Mouse (Mus musculus) right cerebral cortex, postnatal 4 days (tissue): ENCODE data around the gene Homez.
A peak's percentile ranks its signal among the peaks of the same experiment; 100 is the strongest.

Experiments used
- DNase-seq: peaks from one replicate; pipeline ENCODE4 v3.0.0-alpha.2; 2022

Gene Homez

GRCm38 (mm10) chr14:54866936-54867335 lies 3.8 kb downstream of the Homez start:
- DNase-seq = peak; percentile 37

GRCm38 (mm10) chr14:54866268-54866667 lies 4.5 kb downstream of the Homez start:
- no peak for DNase-seq

DNA sequence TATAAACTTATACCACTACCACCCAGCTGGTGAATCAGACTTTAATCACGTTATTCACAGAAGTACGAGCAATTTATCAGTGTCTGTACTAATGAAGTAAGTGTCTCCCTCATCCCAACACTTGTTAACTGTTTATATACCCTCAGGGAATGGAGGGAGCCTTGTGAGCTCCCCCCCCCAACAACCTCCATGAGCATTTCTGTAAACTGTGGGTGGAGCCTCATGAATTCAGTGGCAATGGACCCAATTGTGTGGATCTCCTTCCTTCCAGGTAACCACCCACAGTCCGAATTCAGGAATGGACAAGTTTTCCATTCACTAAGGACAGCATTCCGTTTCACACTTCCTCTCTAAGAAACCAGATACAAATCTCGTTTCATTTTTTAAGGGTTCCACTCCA lies 5.1 kb downstream of the Homez start:
- DNase-seq = no peak

GRCm38 (mm10) chr14:54864313-54865036 lies 6.3 kb downstream of the Homez start:
- DNase-seq = no peak

DNA sequence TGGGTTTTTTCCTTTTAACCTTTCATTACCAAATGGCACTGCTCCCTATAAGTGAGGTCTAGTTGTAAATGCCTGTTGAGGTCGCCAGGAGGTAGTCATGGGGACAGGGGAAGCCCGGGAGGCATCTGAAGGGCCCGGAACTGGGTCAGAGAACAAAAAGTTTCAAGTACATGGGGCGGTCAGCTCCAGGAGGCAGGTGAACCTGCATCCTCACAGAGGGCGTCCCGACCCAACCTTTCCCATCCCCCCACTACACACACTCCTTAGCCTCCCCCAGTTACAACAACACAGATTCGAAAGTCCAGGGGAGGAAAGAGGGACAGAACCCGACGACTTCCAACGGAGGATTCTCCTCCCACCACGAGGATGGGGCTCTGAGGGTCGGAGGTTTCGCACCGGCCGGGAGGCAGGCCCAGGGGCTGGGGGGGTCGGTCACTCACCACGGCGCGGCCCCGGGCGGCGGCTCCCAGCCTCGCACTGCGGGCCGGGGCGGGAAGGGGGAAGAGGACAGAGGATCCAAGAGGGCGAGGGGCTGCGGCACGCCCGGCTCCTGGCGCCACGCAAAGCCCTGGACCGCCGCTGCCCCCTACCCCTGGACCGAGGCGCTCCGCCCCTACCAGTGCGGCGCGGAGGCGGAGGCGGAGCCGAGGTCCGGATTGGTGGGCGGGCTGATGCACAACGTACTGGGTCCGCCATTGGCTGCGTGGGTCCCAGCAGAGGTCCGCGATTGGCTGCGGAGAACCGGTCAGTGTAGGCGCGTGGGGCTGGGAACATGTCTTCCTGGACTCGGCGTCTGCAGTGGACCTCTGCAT lies 7.1 kb downstream of the Homez start:
- DNase-seq = peak; percentile 87

DNA sequence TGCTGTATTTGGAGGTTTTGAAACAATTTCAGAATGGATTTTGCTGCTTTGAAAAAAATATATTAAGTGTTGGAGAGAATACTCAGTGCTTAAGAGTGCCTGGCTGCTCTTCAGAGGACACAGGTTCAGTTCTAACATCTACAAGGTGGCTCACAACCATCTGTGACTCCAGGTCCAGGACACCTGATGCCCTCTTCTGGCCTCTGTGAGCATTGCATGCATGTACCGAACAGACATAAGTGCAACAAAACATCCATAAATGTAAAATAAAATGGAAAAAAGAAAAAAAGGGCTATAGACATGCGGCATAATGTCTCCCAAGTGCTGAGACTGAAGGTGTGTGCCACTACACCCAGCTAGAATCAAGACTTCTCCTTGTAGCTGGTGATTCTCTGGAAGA lies 10.2 kb downstream of the Homez start:
- peak; percentile 70 for DNase-seq

GRCm38 (mm10) chr14:54857891-54858290 lies 12.9 kb downstream of the Homez start:
- no peak for DNase-seq

DNA sequence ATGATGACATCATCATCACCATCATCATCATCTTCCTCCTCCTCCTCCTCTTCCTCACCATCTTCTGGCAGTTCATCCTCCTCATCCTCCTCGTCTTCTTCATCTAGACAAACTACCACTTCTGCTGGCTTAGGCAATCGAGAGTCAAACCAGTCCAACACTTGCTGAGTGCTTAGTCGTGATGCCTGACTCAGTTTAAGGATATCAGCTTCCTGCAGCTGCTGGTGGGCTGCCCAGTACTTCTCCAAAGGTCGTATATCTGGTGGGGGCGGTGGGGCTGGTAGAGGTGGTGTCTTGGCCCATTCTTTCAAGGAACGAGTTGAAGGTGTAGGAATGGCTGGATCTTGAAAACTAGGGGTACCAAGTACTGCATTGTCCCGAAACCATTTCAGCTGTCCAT lies 14.1 kb downstream of the Homez start:
- no peak for DNase-seq

GRCm38 (mm10) chr14:54855726-54856125 lies 15.0 kb downstream of the Homez start:
- DNase-seq = no peak

DNA sequence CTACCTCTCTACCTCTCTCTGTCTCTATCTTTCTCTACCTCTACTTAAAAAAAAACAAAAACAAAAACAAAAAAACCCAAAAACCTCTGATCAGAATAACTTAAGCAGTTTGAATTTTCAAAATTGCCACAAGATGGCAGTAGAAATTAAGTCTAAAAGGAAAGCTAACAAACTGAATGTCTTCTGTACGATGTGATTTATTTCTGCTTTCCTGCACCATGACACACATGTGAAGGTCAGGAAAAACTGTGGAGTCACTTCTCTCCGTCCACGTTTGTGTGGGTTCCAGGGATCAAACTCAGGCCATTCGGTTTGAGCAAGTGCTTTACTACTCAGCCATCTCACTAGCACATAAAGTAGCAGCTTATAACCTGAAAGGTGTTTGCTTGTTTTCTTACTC lies 27.3 kb downstream of the Homez start:
- DNase-seq = no peak

DNA sequence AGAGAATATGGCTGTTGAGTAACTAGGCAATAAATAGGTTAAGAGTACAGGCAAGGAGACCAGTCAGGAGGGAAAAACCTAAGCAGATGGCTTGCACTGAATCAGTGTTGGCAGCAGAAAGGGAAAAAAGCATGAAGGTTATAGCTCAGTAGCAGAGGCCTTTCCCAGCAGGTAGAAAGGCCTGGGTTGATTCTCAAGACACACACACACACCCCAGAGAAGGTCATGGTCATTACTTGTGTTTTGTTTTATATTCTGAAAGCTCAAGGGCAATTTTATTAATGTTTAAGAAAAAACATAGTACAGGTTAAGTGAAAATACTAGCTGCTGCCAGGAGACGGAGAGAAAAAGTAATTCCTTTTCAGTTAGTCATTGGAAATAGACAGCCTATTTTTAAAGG lies 47.0 kb downstream of the Homez start:
- DNase-seq = no peak

DNA sequence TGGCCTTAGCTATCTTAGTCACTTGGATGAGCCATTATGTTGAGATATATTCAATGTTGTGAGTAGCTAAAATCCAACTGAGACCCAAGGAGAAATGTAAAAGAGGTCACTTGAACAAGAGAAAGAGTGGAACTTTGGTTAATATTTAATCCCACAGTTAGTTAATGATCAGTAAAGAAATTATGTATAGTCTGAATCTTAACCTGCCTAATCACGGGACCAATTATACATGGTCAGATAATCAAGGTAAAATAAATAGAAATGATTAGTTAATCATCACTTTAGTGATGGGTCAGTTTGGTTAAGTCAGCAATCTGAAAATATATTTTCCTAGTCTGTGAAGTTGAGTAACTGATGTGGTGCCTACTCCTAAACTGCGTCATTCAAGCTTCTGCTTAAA lies 48.5 kb downstream of the Homez start:
- no peak for DNase-seq

GRCm38 (mm10) chr14:54817791-54818190 lies 53.0 kb downstream of the Homez start:
- peak; percentile 25 for DNase-seq

DNA sequence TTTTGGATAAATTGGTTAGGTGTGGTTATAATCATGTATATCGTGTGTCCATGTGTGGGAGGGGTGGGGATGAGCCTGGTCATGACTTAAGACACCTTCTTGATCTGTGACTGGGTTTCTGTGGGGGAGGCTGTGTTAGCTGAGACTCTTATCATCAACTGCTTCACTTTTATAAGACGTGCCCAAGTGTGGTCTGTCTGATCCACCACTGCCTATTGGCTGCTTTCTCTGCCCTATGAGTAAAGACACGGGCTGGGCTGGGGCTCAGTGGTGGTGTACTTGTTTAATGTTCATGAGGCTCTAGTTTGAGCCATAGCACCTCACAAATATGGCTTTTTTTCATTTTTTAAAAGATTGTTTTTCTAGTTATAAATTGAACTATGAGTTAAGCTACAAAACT lies 55.0 kb downstream of the Homez start:
- no peak for DNase-seq

- no peak for DNase-seq
These were observed 56.8 kb downstream of the Homez start, which contains the start of gene Rnf212b for GRCm38 (mm10) chr14:54813991-54814390. Rnf212b (plus strand) TSS chr14:54814141.

- no peak for DNase-seq
These were observed 61.1 kb downstream of the Homez start for GRCm38 (mm10) chr14:54809668-54810033.

- DNase-seq = no peak
These were observed 61.8 kb downstream of the Homez start for GRCm38 (mm10) chr14:54808718-54809667.

GRCm38 (mm10) chr14:54806124-54806523 lies 64.6 kb downstream of the Homez start:
- DNase-seq = no peak
